Mouse (Mus musculus) lung, adult 2 months (tissue): ENCODE data around the gene Lhx9.

Experiments used
- CTCF ChIP-seq: fragments of 200-500 bp; IDR thresholded peaks from 2 replicates; pipeline ENCODE4 v1.5.1; 2011; ENCODE audit warnings: mild to moderate bottlenecking, low read length, control low read depth; ENCODE audit not compliant: insufficient read depth
- POLR2A ChIP-seq: fragments of 200-500 bp; IDR thresholded peaks from 2 replicates; pipeline ENCODE4 v1.6.1; 2011; ENCODE audit warnings: low read depth, mild to moderate bottlenecking, control low read depth, low read length, borderline replicate concordance; ENCODE audit errors: extremely low read depth

DNA sequence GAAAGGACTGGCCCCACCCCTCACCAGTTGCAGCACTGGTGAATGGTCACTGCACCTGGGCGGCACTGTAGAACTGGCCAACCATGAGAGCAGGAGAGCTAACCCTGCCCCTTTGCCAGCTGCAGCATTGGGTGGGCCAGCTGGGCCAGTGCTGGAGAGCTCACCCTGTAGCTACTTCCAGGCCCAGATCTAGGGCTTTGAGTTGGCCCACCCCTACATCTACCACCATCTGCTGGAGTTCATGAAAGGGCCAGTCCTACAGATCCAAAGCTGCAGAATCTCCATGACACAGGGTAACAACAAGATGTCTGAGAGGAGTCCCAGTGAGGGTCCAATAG is 25.4 kb downstream of the Lhx9 start:
- no peak for TF ChIP-seq CTCF
- no peak for TF ChIP-seq POLR2A
